Mouse (Mus musculus) layer of hippocampus, adult 18-20 months (tissue): ENCODE measurements around the gene Wipi2. TPM values are rescaled to one million over a fixed set of nuclear protein-coding genes. Genes with fewer than 3 reads are reported as not detected.

Experiments
- DNase-seq, 2 experiments: peaks; one replicate each; pipeline ENCODE4 v3.0.0; 2022; ENCODE audit warnings: low spot score in 2 of 2
- total RNA-seq, 2 experiments: library from RNA; stranded (reverse); gene quantifications; 2 replicates each; pipeline ENCODE4 v1.2.3; 2021

Wipi2 gene
- total RNA-seq, 2 experiments from 2014 or later: 100.0 to 107 TPM

DNA sequence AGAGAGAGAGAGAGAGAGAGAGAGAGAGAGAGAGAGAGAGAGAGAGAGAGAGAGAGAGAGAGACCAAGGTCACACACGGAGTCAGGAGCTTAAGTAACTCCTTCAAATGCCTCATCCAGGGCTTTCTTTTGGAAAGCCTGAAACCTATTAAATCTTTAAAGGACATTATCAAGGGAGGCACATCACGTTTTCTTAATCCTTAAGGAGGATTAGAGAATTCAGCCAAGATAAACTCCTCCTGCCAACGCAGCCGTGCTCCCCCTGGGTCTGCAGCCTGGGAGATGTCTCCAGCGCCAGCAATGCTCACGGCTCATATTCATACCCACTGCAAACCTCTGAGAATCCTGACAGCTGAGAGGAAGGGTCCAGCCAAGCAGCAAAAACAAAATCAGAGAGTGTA is 61.4 kb downstream of the Wipi2 start:
- no peak for DNase-seq

- no peak for DNase-seq
Observed at GRCm38 (mm10) chr5:142690343-142690742, 62.8 kb downstream of the Wipi2 start.

DNA sequence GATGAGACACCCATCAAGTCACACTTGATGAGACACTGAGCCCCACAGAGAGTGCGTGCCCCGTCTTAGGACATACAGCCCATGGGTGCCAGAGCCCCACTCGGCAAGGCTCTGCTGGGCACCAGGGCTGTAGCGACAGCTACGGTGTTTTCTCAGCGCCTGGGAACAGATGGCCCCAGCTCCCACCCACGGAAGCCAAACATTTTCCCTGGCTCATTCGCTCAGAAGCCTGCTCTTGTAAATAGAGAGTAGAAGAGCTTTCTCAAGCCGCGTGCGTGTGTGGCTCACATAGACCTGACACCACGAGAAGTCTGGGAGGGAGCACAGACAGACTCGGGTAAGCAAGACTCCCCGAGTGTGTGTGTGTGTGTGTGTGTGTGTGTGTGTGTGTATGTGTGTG is 64.8 kb downstream of the Wipi2 start, which contains the start of gene Slc29a4:
Gene Slc29a4 (plus strand): TSS at position 265 of the 400 bp plus-strand sequence.
- peak; percentile 72 to 88 for DNase-seq

DNA sequence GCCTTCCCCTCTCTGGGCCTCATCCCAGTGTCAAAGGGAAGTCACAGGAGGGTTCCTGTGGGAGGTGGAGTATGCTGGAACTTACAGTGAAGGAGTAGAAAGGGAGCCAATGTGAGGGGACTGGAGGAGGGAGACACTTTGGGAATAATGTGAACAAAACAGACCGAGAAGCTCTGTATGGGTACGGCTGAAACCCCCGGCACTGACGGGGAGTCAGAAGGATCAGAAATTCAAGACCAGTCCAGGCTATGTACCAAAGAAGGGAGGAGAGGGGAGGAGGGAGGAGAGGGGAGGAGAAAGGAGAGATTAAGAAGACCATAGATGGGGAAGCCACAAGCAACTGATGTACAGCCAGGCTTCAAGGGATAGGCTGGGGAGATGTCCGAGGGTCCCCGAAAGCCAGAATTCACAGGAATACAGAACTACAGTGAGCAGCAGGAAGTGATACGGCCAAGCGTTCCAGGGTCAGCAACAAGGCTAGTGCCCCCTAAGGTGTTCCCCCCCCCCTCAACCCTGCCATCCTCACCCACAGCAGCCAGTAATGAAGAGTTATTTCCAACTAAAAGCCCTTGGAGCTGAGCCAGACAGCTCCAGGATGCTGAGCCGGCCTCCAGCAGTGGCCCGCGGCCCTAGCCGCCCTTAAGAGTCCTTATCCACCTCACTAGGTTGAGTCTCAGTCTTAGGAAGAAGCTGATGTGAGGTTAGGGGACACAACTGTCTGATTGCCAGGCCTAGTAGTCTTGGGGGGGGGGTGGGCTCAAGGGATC is 65.7 kb downstream of the Wipi2 start:
- no peak for DNase-seq

DNA sequence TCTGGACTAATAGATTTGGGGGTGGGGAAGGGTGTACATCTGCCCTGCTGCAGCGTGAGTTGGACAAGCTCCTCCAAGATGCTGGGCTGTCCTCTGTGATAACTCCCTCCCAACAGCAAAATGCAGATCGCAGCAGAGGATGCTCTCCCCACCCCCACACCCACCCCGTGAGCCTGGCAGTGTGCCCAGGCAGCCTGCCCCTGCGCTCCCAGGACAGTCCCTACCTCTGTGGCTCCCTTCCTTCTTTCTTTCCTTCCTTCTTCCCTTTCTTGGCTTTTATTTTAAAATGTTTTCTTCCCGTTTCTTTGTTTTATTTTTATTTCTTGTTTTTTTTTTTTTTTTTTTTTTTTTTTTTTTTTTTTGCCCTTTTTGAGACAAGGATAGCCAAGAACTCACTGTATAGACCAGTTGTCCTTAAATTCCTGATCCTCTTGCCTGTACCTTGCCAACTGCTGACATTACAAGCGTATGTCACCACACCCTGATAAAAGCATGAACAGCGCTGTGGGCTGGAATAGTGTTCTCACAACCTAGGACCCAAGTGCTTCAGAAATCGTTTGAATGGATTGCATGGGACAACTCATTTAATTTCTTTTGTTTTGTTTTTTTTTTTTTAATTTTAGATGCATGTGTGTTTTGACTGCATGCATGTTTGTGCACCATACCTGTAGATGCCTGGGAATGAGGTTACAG is 66.4 kb downstream of the Wipi2 start:
- DNase-seq: no peak

- DNase-seq: peak; percentile 58 to 77
Observed at GRCm38 (mm10) chr5:142694627-142695340, 67.3 kb downstream of the Wipi2 start.

DNA sequence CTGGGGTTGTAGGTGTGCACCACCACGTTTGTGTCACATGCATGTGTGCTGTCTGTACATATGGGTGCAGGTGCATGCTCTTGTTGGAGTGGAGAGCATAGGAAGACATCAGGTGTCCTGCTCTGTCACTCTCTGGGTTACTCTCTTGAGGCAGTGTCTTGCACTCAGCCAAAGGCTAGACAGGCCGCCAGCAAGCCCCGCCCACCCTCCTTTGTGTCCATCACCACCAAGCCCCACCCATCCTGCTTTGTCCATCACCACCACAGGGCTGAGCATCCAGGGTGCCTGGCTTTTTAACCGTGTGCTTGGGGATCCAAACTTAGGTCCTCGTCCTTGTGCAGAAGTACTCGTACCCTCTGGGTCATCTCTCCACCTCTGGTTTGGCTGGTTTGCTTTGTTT is 68.8 kb downstream of the Wipi2 start:
- no peak for DNase-seq

- peak in 1 of 2 experiments; percentile 59 for DNase-seq
Observed at GRCm38 (mm10) chr5:142696865-142697264, 69.4 kb downstream of the Wipi2 start.

DNA sequence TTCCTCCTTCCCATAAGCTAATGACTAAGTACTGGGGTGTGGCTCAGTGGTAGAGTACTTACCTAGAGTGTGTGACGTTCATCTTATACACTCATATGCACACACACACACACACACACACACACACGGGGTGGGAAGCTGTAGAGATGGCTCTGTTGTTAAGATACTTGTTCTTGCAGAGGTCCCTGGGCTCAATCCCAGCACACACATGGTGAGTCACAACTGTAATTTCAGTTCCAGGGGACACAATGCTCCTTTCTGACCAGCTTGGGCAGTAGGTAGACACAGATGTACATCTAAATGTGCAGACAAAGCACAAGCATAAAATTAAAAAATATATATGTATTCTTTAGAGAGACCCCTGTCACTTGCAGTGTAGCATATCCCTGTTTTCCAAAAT is 70.2 kb downstream of the Wipi2 start:
- no peak for DNase-seq

- DNase-seq: no peak
Observed at GRCm38 (mm10) chr5:142700842-142701589, 73.5 kb downstream of the Wipi2 start.

DNA sequence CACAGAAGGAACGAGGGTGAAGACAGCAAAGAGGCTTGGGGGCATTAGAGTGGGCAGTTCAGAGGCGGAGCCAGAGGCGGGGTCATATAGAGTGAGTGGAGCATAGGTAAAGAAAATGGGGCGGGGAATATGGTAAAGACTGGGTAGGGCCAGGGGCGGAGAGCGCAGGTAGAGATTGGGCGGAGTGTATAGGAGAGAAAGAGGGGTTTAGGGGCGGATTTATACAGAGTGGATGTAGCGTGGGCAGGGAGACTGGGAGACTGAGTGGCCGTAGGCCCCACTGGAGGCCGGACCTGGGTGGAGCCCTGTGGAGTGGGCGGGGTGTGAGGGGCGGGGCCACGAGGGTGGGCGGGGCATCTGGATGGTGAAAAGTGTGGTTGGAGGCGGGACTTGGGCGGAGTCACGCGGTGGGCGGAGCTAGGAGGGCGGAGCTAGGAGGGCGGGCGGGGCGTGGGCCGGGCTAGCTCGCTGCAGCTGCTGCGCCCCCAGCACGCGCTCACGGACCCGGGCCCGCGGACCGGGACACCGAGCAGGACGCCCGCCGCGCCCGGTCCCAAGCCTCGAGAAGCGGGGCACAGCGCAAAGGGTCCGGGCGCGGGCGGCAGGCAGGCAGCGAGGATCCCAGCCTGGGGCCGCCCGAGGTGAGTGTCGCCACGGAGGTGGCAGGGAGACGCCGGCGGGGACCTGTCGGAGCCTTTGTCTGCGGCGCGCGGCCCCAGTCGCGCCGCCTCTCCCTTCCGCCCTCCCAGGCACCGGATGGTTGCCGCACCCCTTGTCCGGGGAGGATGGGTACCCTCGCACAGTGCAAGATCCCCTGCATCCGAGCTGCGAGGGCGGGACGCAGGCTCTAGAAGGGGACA is 74.4 kb downstream of the Wipi2 start:
- DNase-seq: peak in 1 of 2 experiments; percentile 39

DNA sequence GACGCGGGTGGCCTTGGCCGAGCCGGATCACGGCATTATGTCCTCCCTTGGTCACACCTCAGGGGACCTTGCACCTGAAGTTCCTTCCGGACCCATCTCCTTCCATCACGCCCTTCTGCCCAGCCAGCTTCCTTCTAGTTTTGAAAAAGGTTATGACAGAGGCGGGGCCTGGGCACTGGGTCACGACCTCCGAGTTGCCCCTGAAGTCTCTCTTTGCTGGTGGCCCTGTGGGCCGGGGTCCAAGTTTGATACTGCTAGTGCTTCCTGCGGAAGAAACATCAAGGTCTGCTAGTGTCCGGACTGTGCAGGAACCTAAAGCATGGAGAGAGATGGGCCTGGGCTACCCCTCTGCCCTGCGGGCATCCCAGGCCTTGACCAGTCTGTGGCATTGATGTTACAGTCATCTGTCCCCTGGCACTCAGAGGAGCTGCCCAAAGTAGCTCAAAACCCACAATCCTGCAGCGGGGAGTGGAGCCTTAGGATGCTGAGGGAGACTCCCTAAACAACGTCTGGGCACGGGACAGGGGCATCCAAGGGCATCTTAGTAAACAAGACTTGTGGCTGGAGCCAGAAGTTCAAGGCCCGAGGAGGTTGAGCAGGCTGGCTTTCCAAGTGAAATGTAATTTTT is 75.1 kb downstream of the Wipi2 start:
- no peak for DNase-seq

- DNase-seq: peak in 1 of 2 experiments; percentile 44
Observed at GRCm38 (mm10) chr5:142703569-142703968, 76.1 kb downstream of the Wipi2 start.

DNA sequence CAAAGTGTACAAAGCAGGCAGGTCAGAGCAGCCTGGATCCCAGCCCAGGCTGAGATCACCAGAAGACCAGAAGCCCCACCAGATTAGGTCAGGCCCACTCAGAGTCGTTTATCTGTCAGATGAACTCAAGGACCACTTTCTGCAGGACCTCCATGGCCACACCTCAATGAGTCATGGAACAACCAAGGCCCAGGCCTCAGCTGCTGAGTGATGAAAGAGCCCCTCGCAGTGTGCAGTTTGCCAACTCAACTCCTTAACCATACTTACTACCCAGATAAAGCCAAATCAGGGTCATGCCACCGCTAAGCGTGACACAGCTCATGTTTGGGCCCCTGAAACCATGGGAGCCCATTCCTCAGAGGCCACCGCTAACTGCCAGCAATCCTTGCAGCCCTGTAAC is 80.2 kb downstream of the Wipi2 start:
- no peak for DNase-seq

DNA sequence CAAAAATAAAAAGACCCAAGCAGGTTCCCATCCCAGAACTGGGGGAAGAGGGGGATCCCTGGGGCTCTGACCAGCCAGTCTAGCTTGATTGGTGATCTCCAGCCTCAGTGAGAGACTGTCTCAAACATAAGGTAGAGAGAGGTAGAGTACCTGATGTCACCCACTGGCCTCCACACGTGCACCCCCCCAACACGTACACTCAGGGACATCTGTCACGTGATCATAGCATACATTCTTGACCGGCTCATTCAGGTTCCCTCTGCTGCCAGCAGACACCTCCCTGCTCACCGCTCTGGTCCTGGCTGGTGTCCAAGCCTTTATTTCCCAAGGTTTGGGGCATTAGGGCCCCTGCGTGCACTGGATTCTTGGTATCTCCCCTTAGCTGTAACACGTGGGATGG is 81.9 kb downstream of the Wipi2 start:
- no peak for DNase-seq

- no peak for DNase-seq
Observed at GRCm38 (mm10) chr5:142712373-142712772, 84.9 kb downstream of the Wipi2 start.

DNA sequence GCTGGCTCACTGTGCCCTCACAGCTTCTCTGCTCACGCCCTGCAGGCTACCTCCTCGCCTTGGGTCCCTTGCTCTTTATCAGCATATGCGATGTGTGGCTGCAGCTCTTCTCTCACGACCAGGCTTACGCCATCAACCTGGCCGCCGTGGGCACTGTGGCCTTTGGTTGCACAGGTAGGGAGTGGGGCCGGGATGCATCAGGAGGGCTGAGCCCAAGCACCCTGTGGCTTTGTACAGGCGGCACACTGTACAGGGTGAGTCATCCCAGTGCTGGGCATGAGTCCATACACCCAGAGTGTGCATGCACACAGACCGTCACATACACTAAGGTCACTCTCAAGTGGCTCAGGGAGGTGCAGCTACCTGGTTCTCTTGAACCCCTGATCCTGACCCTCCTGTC is 86.5 kb downstream of the Wipi2 start:
- DNase-seq: no peak

- no peak for DNase-seq
Observed at GRCm38 (mm10) chr5:142715059-142715458, 87.6 kb downstream of the Wipi2 start.

DNA sequence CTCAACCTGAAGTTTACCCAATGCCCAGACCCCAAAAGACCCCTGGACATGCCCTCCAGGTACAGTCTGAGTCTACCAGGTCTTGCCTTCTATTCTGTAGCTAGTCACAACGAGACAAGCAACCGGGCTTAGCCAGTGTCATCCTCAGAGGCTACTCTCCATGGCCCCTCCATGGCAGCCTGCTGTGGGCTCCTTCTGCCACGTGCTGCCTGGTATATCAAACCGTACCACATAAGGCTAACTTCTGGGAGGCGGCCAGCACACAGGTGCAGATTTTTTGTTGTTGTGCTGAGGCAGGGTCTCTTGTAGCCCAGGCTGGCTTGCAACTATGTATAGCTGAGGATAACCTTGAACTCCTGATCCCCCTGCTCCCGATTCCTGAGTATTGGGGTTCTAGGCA is 88.6 kb downstream of the Wipi2 start:
- DNase-seq: no peak

- peak; percentile 59 to 88 for DNase-seq
Observed at GRCm38 (mm10) chr5:142718037-142718436, 90.5 kb downstream of the Wipi2 start.
